Mouse (Mus musculus): Measurements from ENCODE around the gene Megf8. TPM values are rescaled to one million over a fixed set of nuclear protein-coding genes. Genes with fewer than 3 reads are reported as not detected.

Gene Megf8
- 69.3 and 75.7 TPM in 2 replicates for polyA plus RNA-seq (2012; rRNA removed)

DNA sequence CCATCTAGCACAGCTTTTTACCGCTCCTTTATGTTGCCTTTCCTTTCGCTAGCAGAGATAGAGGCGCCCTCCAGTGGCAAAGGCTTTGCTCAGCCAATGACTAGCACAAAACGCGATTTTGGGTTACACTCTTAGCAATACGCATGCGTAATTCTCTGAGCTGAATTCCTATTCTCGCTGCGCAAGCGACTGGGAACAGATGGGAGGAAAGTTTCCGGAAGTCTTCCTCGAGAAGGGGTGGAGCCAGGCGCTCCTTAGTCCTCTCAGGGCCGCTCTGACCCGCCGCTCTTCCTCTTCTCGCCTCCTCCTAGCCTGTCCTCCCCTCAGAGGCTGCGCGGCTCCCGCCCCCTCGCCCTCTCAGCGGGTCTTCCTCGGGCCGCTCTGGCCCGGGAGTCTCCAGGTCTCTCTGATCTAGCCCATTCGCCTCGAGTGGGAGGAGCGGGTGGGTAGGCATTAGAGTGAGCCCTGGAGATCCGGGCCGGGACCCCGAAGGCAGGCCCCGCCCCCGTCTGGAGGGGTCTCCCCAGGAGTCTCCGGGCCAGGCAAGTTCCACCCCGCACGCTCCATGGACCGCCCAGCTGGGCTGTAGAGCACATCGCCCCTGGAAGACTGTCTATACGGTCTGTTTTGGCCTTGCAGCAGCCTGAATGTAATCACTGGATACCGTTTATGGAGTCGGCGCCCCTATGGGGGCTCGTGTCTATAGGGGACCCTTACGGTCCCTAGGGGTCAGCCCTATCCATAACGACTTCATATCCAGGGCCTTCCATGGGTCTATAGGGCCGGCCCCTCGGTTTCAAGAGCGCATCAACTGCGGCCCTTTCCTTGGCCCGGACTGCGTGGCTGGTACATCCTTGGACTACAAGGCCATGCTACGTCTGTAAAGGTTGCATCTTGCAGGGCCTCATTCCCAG, at the start of gene Megf8:
TSS of gene Megf8 (plus strand) at position 633 of the 914 bp plus-strand sequence.
- TF ChIP-seq POLR2A (IDR thresholded peaks at IDR 0.05; ENCODE audit: extremely low read depth, insufficient read depth, low read length), result peak; percentile 44; the same call in 1 of the 2 replicates
- TF ChIP-seq CTCF (IDR thresholded peaks at IDR 0.05; ENCODE audit: extremely low read depth, insufficient read depth, low read length), result peak; percentile 95
- Histone ChIP-seq H3K27ac (ENCODE audit: insufficient read depth, low read length) (0 out of 2 replicates have a peak within 1 kb of the TSS, but pooled peaks have one; percentile 11), H3K4me1 (ENCODE audit: control insufficient read depth, insufficient read depth, low read length) (peaks cover 3% of the 10 kb centered on the region; the same call in 1 of the 2 replicates), H3K4me3 (ENCODE audit: insufficient read depth, low read length) (peak within 1 kb of the TSS; percentile 86)

DNA sequence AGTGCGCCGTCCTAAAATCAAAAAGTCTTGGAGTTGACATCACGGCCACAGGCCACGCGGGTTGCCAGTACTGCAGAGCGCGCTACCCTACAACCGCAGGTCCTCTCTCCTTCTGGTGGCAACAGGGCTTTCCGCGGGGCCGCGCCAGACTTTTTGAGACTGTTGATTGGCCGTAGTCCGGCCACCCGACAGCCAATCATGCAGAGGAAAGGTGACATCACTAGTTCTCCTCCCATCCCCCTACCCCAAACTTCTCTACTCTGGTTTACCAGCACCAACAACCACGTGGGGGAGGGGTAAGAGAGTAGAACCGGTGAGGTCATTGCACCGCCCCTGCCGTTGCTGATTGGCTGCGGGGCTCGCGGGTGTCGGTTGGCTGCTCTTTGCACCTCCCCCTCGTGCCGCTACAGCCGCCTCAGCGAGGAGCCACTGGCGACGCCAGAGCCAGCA, 49.6 kb upstream of the Megf8 start, which contains the start of gene Cic:
TSS of gene Cic (plus strand) at position 404 of the 450 bp plus-strand sequence.
- H3K4me1 ChIP-seq (ENCODE audit: control insufficient read depth, insufficient read depth, low read length), result peaks cover 7% of the 10 kb centered on the region
- H3K27ac ChIP-seq (ENCODE audit: insufficient read depth, low read length), result peak within 1 kb of the TSS; percentile 91
- H3K4me3 ChIP-seq (ENCODE audit: insufficient read depth, low read length), result peak within 1 kb of the TSS; percentile 82
- TF ChIP-seq CTCF (IDR thresholded peaks at IDR 0.05; ENCODE audit: extremely low read depth, insufficient read depth, low read length) (no peak), POLR2A (IDR thresholded peaks at IDR 0.05; ENCODE audit: extremely low read depth, insufficient read depth, low read length) (no peak; the same call in 1 of the 2 replicates)

DNA sequence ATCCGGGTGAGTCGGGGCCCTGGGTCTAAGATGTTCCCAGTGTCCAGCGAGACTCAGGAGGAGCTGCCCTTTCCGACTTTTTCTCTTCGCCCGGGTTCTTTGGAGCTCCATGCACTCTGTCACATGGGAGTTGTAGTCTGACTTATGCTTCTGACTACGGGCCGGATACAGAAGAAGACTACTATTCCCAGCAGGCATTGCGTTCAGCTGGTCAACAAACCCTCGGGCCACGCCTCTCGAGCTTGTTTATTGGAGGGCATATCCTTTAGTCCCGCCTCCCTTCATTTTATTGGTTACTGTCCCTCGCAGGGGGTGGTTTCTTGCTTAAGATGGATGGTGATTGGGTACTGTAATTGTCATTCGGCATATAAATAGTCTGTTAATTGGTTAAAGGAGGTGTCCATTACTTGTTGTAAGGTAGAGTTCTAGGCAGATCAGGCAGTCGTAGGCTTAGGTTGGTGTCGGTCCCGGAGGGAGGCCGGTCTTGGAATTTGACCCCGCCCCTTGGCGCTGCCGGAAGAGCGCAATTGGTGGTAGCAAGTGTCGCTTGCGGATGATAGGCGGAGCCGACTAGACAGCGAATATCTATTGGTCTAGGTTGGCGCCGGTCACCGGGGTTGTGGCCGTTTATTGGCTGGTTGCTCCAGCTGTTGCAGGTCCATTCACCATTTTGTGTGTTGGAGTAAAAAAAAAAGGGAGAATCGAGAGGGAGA, 49.1 kb upstream of the Megf8 start:
- H3K4me3 ChIP-seq (ENCODE audit: insufficient read depth, low read length), result peak overlapping the region; percentile 82
- H3K27ac ChIP-seq (ENCODE audit: insufficient read depth, low read length), result peak overlapping the region; percentile 91
- peaks cover 7% of the 10 kb centered on the region for H3K4me1 ChIP-seq (ENCODE audit: control insufficient read depth, insufficient read depth, low read length)
- TF ChIP-seq CTCF (IDR thresholded peaks at IDR 0.05; ENCODE audit: extremely low read depth, insufficient read depth, low read length) (no peak), POLR2A (IDR thresholded peaks at IDR 0.05; ENCODE audit: extremely low read depth, insufficient read depth, low read length) (no peak)

DNA sequence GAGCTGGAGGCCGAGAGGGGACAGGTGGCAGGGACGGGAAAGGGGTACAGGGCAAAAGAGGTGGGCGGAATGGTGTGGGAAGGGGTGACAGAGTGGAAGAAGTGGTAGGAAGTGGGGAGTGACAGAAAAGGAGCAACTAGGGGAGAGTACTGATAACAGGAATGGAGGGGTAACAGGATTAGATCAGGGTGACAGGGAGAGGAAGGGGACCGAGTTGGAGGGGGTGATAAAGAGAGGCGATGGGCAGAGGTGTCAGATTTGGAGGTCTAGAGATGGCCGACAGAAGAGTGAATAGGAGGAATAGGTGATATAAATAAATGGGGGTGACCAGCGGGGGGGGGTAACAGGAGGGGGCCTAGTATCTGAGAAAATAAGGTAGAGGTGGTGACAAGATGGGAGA, 48.4 kb upstream of the Megf8 start:
- peak overlapping the region; percentile 82 for H3K4me3 ChIP-seq (ENCODE audit: insufficient read depth, low read length)
- H3K27ac ChIP-seq (ENCODE audit: insufficient read depth, low read length), result no peak overlapping the region
- TF ChIP-seq POLR2A (IDR thresholded peaks at IDR 0.05; ENCODE audit: extremely low read depth, insufficient read depth, low read length) (no peak), CTCF (IDR thresholded peaks at IDR 0.05; ENCODE audit: extremely low read depth, insufficient read depth, low read length) (no peak)
- peaks cover 7% of the 10 kb centered on the region for H3K4me1 ChIP-seq (ENCODE audit: control insufficient read depth, insufficient read depth, low read length)

DNA sequence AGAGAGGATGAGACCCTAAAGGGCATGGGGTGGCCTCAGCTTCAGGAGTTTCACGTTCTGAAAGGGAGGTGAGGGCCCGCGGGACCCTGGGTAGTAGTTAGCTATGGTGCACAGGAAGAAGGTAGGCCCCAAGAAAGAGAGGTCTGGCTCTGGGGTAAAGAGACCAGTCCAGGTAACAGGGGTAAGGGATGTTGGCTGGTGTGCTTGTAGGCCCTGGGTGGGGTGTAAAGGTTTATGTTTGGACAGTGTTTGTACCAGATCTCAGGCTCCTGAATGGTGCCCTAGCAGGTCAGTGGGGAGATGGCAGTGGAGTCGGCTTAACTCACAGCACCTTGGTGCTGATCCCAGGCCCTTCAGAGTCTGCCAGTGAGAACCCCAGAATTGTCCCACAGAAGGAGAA, 47.9 kb upstream of the Megf8 start:
- TF ChIP-seq POLR2A (IDR thresholded peaks at IDR 0.05; ENCODE audit: extremely low read depth, insufficient read depth, low read length) (no peak), CTCF (IDR thresholded peaks at IDR 0.05; ENCODE audit: extremely low read depth, insufficient read depth, low read length) (no peak)
- Histone ChIP-seq H3K27ac (ENCODE audit: insufficient read depth, low read length) (no peak overlapping the region), H3K4me1 (ENCODE audit: control insufficient read depth, insufficient read depth, low read length) (peaks cover 7% of the 10 kb centered on the region), H3K4me3 (ENCODE audit: insufficient read depth, low read length) (peak overlapping the region; percentile 82)

DNA sequence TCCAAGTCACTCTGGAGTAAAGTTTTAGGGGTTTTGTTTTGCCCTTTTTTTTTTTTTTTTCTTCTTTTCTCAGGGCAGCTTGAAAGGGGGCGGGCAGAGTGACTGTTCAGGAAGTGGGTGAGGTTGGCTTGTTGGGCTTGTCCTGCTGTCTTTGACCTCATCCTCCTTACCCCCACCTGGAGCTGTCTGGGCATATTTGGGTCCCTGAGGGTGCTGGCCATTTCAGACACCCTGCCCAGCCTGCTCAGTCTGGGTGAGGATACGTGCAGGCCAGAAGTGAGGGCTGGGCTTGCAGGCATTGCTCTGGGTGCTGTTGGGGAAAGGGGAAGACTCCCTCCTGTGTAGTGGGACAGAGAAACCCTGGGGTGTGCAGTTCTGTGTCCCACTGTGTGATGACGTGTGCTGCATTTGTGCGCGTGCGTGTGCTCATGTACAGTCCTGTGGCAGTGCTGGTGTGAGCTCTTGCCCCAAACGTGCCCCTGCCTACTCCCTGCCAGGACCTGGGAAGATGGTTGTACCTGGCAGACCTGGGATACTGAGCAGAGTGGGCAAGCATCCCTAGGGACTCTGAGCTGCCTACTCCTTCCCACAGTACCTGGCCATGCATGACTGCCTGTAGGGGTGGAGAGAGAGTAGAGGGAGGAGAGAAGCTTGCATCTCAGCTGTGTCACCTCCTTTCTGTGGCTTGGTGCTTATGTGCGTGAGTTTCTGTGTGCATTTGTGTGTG, 47.3 kb upstream of the Megf8 start:
- H3K4me3 ChIP-seq (ENCODE audit: insufficient read depth, low read length), result peak overlapping the region; percentile 82; the same call in 1 of the 2 replicates
- H3K4me1 ChIP-seq (ENCODE audit: control insufficient read depth, insufficient read depth, low read length), result peaks cover 13% of the 10 kb centered on the region
- TF ChIP-seq CTCF (IDR thresholded peaks at IDR 0.05; ENCODE audit: extremely low read depth, insufficient read depth, low read length) (no peak), POLR2A (IDR thresholded peaks at IDR 0.05; ENCODE audit: extremely low read depth, insufficient read depth, low read length) (no peak)
- no peak overlapping the region for H3K27ac ChIP-seq (ENCODE audit: insufficient read depth, low read length)

DNA sequence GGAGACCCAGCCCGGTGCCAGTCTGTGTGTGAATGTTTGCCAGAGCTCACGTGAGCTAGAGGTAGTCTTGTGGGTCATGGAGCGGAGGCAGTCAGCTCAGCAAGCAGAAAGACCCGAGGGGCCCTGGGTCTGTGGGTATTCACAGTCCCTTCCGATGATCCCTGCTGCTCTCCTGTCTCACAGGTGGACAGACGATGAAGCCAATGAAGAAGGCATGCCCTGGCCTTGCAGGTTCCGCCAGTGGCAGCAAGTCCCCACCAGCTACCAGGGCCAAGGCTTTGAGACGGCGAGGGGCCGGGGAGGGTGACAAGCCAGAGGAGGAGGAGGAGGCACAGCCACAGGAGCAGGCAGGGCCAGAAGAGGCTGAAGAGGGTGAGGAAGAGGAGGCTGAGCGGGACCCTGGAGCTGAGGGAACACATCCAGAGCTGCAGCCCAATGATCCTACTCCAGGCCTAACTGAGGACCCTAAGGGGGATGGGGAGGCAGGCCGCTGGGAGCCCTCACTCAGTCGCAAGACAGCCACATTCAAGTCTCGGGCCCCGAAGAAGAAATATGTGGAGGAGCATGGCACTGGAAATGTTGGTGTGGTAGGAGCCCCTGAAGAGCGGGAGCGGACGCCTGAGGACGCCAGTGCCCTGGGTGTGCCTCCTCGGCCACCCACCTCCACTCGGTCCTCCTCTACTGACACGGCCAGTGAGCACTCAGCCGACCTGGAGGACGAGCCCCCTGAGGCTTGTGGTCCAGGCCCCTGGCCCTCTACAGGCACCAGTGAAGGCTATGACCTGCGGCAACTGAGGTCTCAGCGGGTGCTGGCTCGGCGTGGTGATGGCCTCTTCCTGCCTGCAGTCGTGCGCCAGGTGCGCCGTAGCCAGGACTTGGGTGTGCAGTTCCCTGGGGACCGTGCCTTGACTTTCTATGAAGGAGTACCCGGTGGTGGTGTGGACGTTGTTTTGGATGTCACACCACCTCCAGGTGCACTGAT, 46.0 kb upstream of the Megf8 start:
- Histone ChIP-seq H3K4me1 (ENCODE audit: control insufficient read depth, insufficient read depth, low read length) (peaks cover 15% of the 10 kb centered on the region), H3K4me3 (ENCODE audit: insufficient read depth, low read length) (no peak overlapping the region), H3K27ac (ENCODE audit: insufficient read depth, low read length) (no peak overlapping the region)
- TF ChIP-seq POLR2A (IDR thresholded peaks at IDR 0.05; ENCODE audit: extremely low read depth, insufficient read depth, low read length), result no peak
- TF ChIP-seq CTCF (IDR thresholded peaks at IDR 0.05; ENCODE audit: extremely low read depth, insufficient read depth, low read length), result no peak
